Mouse (Mus musculus) hindbrain, embryonic 13.5 days (tissue): ENCODE results near the gene Dlgap3. TPM values are rescaled to one million over a fixed set of nuclear protein-coding genes. Genes with fewer than 3 reads are reported as not detected.
A peak's percentile ranks its signal among the peaks of the same experiment; 100 is the strongest.

Source experiments
- ATAC-seq: fragments of 200-750 bp; cut with Nextera tagmentation; 2 replicates; pipeline ENCODE4 v1.8.0; 2017; ENCODE audit warnings: moderate TSS enrichment; ENCODE audit not compliant: low FRiP score
- H3K27ac ChIP-seq: fragments of 300-500 bp; sonication (generic); 2 replicates; pipeline ENCODE4 v1.5.1; 2015; ENCODE audit warnings: inconsistent platforms, mild to moderate bottlenecking, moderate library complexity
- H3K27me3 ChIP-seq: fragments of 300-500 bp; sonication (generic); 2 replicates; pipeline ENCODE4 v1.6.1; 2015; ENCODE audit warnings: mild to moderate bottlenecking, inconsistent platforms
- H3K36me3 ChIP-seq: fragments of 300-500 bp; sonication (generic); 2 replicates; pipeline ENCODE4 v1.6.1; 2015; ENCODE audit warnings: mild to moderate bottlenecking, inconsistent platforms
- H3K4me1 ChIP-seq: fragments of 300-500 bp; sonication (generic); replicated peaks from 2 replicates; pipeline ENCODE4 v1.6.1; 2015; ENCODE audit warnings: inconsistent platforms
- H3K4me2 ChIP-seq: fragments of 300-500 bp; sonication (generic); 2 replicates; pipeline ENCODE4 v1.6.1; 2015; ENCODE audit warnings: inconsistent platforms, mild to moderate bottlenecking, moderate library complexity
- H3K4me3 ChIP-seq: fragments of 300-500 bp; sonication (generic); 2 replicates; pipeline ENCODE4 v1.5.1; 2015; ENCODE audit warnings: mild to moderate bottlenecking, inconsistent platforms
- H3K9ac ChIP-seq: fragments of 300-500 bp; sonication (generic); 2 replicates; pipeline ENCODE4 v1.6.1; 2015; ENCODE audit warnings: mild to moderate bottlenecking, inconsistent platforms
- H3K9me3 ChIP-seq: fragments of 300-500 bp; sonication (generic); 2 replicates; pipeline ENCODE4 v1.6.1; 2016; ENCODE audit warnings: inconsistent platforms
- WGBS: fragments of 180-500 bp; shearing (Covaris S2); methylation state at CpG from one replicate; pipeline ENCODE4 v1.1.7; 2015; 5-methylcytosine and 5-hydroxymethylcytosine counted together
- polyA plus RNA-seq: library from polyadenylated mRNA; unstranded; fragments of >200 nt; fragmentation: Nextera tagmentation; extraction: Ambion mirVana; gene quantifications from 2 replicates; pipeline ENCODE4 v1.2.1, GENCODE M21; 2015

Gene Dlgap3
- polyA plus RNA-seq, 1 experiment from 2014 or later = 13.4 TPM

DNA sequence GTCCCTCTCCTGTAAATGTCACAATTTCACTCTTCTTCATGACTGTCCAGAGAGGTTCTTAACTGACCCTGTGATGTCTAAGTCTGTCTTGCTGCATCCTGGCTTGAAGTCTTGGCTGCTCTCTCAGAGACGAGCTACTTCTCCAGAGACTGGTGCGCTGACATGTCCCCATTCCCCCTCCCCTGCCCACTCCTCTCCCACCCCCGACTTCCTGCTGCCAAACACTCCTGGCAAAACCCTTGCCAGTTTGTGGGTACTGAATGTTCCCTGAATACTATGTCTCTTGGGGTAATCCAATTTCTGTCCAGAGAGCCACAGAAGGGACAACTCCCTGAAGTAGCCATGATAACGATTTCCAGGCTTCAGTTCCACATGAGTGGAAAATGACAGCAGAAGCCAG, 57.1 kb downstream of the Dlgap3 start:
- peaks cover 57% of the 10 kb centered on the region for H3K4me1 ChIP-seq
- peak overlapping the region; percentile 85; the same call in 1 of the 2 replicates for H3K27ac ChIP-seq
- H3K4me2 ChIP-seq = no peak overlapping the region
- H3K27me3 ChIP-seq = peaks cover 15% of the 10 kb centered on the region
- ATAC-seq = no peak
- H3K9ac ChIP-seq = no peak overlapping the region
- no peaks in the 10 kb centered on the region for H3K9me3 ChIP-seq
- 39% methylated on average over 4 of the region's 4 CpGs for WGBS
- H3K4me3 ChIP-seq = no peak overlapping the region
- no peaks in the 10 kb centered on the region for H3K36me3 ChIP-seq

DNA sequence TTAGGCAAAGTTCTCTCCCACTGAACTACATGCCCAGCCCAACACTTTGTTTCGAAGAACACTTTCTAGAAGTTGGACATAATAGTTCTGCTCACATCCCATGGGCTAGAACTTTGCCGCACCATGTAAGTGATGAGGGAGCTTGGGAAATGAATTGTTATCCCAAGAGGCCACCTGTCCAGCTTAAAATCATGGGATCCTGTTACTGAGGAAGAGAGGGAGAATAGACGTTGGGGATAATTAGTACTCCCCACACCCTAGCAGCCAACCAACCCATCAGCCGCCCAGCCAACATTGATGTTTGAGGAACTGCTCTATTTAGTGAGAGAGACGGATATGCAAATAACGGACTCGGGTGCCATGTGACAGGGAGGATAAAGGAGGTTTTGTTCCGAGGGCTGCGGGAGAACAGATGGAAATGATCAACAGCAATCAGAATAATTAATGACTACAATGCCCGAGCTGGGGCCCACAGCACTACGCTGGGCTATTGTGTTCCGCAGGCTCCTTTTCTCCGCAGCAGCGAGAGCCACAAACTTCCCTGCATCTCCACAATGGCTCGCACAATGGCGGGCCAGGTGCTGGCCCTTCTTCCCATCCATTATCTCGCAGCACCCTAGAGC, 58.2 kb downstream of the Dlgap3 start:
- Histone ChIP-seq H3K36me3 (no peaks in the 10 kb centered on the region), H3K9ac (0 out of 2 replicates have a peak overlapping the region, but pooled peaks have one; percentile 31), H3K27ac (peak overlapping the region; percentile 85), H3K4me3 (no peak overlapping the region), H3K4me1 (peaks cover 68% of the 10 kb centered on the region), H3K4me2 (peak overlapping the region; percentile 15; the same call in 1 of the 2 replicates), H3K27me3 (peaks cover 13% of the 10 kb centered on the region), H3K9me3 (no peaks in the 10 kb centered on the region)
- ATAC-seq = peak; percentile 65
- WGBS = 9% methylated on average over 17 of the region's 17 CpGs

DNA sequence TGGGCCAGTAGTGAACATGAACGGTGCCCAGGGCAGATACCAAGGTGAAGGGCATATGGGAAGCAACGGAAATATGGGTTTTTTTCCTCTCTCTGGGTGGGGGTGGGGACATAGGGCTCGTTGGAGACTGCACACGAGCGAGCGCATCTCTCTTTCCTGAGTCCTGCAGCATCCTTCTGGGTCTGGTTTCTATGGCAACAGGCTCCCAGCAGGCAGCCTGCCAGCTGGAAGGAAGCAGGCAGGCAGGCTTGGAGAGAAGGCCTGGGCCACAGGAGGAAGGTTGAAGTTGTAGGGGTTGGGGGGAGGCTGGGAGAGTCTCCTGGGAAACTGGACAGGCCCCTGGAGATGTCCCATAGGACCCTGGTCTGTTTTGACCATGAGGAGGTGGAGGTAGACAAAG, 63.0 kb downstream of the Dlgap3 start:
- H3K27me3 ChIP-seq = peaks cover 2% of the 10 kb centered on the region; the same call in 1 of the 2 replicates
- H3K4me2 ChIP-seq = peak overlapping the region; percentile 44
- 0 out of 2 replicates have a peak overlapping the region, but pooled peaks have one; percentile 51 for H3K9ac ChIP-seq
- peaks cover 4% of the 10 kb centered on the region; the same call in 1 of the 2 replicates for H3K36me3 ChIP-seq
- peak; percentile 73 for ATAC-seq
- 4% methylated on average over 6 of the region's 6 CpGs for WGBS
- H3K9me3 ChIP-seq = no peaks in the 10 kb centered on the region
- H3K4me1 ChIP-seq = peaks cover 73% of the 10 kb centered on the region
- no peak overlapping the region for H3K4me3 ChIP-seq
- peak overlapping the region; percentile 96 for H3K27ac ChIP-seq

DNA sequence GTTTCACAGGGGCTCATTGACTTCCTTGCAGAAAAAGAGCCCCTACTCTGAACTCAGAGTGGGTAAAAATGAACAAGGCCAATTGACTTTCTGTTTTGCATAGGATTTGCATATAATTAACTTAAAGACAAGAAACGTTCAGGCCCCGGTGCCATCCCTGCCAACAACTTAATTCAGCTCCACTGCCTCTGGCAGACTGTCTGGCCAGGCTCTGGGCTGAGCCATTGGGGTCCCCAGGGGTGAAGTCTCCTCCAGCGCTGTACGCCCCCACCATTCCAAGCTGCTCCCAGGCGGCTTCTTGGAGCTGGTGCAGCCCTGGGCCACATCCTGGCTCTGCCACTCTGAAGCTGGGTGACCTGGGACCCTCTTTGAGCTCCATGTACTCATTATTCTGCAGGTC, 63.5 kb downstream of the Dlgap3 start:
- ATAC-seq = peak; percentile 65
- Histone ChIP-seq H3K9me3 (no peaks in the 10 kb centered on the region), H3K4me1 (peaks cover 71% of the 10 kb centered on the region), H3K27me3 (peaks cover 7% of the 10 kb centered on the region; the same call in 1 of the 2 replicates), H3K36me3 (peaks cover 4% of the 10 kb centered on the region; the same call in 1 of the 2 replicates), H3K27ac (peak overlapping the region; percentile 96), H3K4me3 (no peak overlapping the region), H3K9ac (0 out of 2 replicates have a peak overlapping the region, but pooled peaks have one; percentile 51), H3K4me2 (peak overlapping the region; percentile 44)
- 19% methylated on average over 5 of the region's 5 CpGs for WGBS

DNA sequence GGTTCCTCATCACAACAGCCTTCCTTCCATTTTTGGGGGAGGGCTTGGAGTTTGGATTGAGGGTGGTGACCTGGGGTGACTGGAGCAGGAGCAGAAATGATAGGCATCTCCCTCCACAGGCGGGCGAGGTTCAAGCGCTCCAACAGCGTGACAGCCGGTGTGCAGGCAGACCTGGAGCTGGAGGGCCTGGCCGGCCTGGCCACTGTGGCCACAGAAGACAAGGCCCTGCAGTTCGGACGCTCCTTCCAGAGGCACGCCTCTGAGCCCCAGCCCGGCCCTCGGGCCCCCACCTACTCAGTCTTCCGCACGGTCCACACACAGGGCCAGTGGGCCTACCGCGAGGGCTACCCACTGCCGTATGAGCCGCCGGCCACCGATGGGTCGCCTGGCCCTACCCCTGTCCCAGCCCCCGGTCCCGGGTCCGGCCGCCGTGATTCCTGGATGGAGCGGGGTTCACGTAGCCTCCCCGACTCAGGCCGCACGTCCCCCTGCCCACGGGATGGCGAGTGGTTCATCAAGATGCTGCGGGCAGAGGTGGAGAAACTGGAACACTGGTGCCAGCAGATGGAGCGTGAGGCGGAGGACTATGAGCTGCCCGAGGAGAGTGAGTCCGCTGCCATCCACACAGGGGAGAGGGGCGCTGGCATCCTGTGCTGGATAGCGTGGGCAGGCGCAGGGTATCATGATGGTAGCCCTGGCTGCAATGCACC, 64.6 kb downstream of the Dlgap3 start:
- Histone ChIP-seq H3K9ac (0 out of 2 replicates have a peak overlapping the region, but pooled peaks have one; percentile 51), H3K27ac (peak overlapping the region; percentile 96), H3K4me2 (no peak overlapping the region), H3K4me3 (no peak overlapping the region), H3K9me3 (no peaks in the 10 kb centered on the region), H3K36me3 (peaks cover 4% of the 10 kb centered on the region; the same call in 1 of the 2 replicates), H3K4me1 (peaks cover 65% of the 10 kb centered on the region), H3K27me3 (peaks cover 12% of the 10 kb centered on the region; the same call in 1 of the 2 replicates)
- ATAC-seq = no peak
- WGBS = 92% methylated on average over 40 of the region's 40 CpGs

DNA sequence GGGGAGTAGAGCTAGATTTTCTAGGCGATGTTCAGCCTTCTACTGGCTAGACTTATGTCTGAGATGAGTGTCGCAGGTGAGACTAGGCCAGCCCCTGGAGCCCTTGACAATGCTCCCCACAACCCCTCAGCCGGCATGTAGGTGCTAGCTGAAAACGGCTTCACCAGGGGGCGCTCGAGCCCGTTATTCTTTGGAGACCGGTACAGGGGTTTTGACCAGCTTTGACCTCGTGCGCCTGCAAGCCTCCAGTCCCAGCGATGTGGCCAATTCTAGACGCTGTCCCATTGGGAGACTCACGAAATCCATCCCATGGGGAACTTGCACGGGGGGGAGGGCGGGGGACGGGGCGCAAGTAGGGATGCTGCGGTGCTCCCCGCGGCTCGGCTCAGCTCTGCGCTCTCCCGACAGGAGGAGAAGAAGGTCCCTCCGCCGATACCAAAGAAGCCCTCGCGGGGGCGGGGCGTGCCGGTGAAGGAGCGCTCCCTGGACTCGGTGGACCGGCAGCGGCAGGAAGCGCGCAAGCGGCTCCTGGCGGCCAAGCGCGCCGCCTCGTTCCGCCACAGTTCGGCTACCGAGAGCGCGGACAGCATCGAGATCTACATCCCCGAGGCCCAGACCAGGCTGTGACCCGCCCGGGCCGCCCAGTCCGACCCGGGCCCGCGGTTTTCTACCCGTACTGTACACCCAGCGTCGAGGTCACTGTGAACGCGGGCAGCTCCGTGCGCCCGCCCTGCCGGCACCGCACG, 66.9 kb downstream of the Dlgap3 start:
- Histone ChIP-seq H3K36me3 (peaks cover 4% of the 10 kb centered on the region; the same call in 1 of the 2 replicates), H3K9me3 (no peaks in the 10 kb centered on the region), H3K4me2 (peak overlapping the region; percentile 92), H3K4me1 (peaks cover 56% of the 10 kb centered on the region), H3K4me3 (peak overlapping the region; percentile 53), H3K27me3 (peaks cover 13% of the 10 kb centered on the region), H3K27ac (peak overlapping the region; percentile 89), H3K9ac (peak overlapping the region; percentile 86)
- ATAC-seq = peak; percentile 65
- 1% methylated on average over 64 of the region's 67 CpGs for WGBS

DNA sequence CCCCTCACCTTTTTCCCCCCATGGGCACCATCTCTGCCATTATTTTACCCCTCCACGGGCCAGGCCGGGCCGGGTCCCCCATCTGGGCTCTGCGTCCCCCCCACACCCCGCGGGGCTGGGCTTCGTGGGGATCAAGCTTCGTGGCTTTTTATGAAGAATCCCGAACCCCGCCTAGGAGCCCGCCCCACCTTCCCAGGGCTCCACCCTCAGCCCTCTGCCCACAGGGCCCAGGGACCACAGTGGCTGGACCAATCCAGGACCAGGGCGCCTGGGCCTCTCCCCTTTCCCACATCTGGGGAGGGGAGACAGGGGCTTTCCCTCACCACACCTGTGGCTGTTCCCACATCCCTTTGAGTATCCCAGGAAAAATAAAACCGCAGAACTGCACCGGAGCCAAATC, 67.6 kb downstream of the Dlgap3 start:
- H3K9ac ChIP-seq = peak overlapping the region; percentile 86
- ATAC-seq = 0 out of 2 replicates have a peak, but pooled peaks have one; percentile 7

DNA sequence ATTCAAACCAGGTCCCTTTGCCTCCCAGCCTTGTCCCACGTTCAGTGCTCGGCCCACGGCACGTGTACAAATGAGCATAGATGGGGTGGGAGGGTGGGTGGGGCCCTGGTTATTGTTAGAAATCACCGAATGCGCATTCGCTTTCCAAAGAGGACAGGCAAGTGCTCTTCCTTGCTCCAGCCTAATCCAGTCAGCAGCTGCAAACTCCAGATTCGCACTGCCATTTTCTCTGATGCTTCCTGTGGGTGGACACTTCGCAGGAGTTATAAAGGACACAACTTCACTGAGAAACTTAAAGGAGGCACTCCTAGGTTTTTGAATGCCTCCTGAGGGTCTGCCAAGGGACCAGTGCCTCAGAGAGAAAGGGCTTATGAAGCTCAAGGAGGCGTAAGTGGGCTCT, 68.3 kb downstream of the Dlgap3 start:
- Histone ChIP-seq H3K4me3 (no peak overlapping the region), H3K36me3 (peaks cover 4% of the 10 kb centered on the region; the same call in 1 of the 2 replicates), H3K27me3 (peaks cover 18% of the 10 kb centered on the region), H3K4me1 (peaks cover 42% of the 10 kb centered on the region), H3K4me2 (no peak overlapping the region), H3K9ac (no peak overlapping the region), H3K27ac (no peak overlapping the region), H3K9me3 (no peaks in the 10 kb centered on the region)
- 51% methylated on average over 10 of the region's 10 CpGs for WGBS
- ATAC-seq = no peak

More for the DNA sequence above, 67.6 kb downstream of the Dlgap3 start:
- H3K9me3 ChIP-seq = no peaks in the 10 kb centered on the region
- peak overlapping the region; percentile 92 for H3K4me2 ChIP-seq
- peak overlapping the region; percentile 89 for H3K27ac ChIP-seq
- H3K27me3 ChIP-seq = peaks cover 18% of the 10 kb centered on the region
- peak overlapping the region; percentile 53 for H3K4me3 ChIP-seq
- WGBS = 2% methylated on average over 14 of the region's 14 CpGs
- peaks cover 49% of the 10 kb centered on the region for H3K4me1 ChIP-seq
- H3K36me3 ChIP-seq = peaks cover 4% of the 10 kb centered on the region; the same call in 1 of the 2 replicates

DNA sequence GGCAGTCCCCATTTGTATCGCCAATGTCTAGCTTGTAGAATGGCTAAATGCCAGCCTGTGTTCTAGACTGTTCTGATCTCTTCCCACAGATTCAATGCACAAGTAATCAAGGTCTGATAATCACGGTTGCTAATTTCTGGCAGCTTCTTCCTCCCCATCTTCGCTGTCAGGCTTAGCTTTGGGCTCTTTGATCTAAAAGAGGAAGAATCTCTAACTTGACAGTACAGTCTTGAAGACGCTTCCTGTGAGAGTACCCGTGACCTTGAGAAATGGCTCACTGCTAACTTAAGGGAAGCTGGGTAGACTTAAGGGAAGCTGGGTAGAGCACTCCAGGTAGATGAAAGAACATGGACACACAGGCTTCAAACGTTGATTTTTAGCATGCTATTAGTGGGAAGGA, 73.7 kb downstream of the Dlgap3 start:
- WGBS = 65% methylated on average over 6 of the region's 6 CpGs

DNA sequence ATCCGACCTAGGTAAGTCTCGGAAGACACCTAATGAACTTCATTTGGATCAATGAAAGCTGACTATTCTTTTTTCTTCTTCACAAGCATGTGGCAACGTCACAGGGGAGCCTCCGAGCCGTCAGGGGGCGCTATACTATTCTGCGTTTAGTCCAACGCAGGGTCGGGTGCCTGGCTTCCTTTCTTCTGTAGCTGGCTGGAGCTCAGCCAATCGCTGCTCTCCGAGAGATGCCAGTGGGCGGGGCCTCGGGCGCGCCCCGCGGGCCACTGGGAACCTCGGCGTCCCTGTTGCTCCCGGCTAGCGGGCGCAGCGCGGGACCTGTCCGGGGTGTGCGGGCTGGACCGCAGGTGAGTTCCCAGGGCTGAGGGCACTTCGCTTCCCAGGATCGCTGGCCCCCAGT, 74.5 kb downstream of the Dlgap3 start, which contains the start of gene Smim12:
Gene Smim12, plus strand, starts transcription at position 233 of the 400 bp plus-strand sequence.
- H3K9me3 ChIP-seq = no peaks in the 10 kb centered on the region
- peaks cover 19% of the 10 kb centered on the region for H3K36me3 ChIP-seq
- peak; percentile 90 for ATAC-seq
- peaks cover 7% of the 10 kb centered on the region; the same call in 1 of the 2 replicates for H3K27me3 ChIP-seq
- H3K4me3 ChIP-seq = peak within 1 kb of the TSS; percentile 98
- WGBS = under 1% methylated on average over 29 of the region's 29 CpGs
- H3K27ac ChIP-seq = 0 out of 2 replicates have a peak within 1 kb of the TSS, but pooled peaks have one; percentile 52
- peak within 1 kb of the TSS; percentile 96 for H3K9ac ChIP-seq
- peaks cover 18% of the 10 kb centered on the region for H3K4me1 ChIP-seq
- H3K4me2 ChIP-seq = peak within 1 kb of the TSS; percentile 97

More for the DNA sequence above, 73.7 kb downstream of the Dlgap3 start:
- no peak for ATAC-seq
- no peak overlapping the region for H3K4me3 ChIP-seq
- peaks cover 9% of the 10 kb centered on the region; the same call in 1 of the 2 replicates for H3K27me3 ChIP-seq
- H3K4me2 ChIP-seq = no peak overlapping the region
- H3K4me1 ChIP-seq = peaks cover 18% of the 10 kb centered on the region
- no peaks in the 10 kb centered on the region for H3K9me3 ChIP-seq
- no peak overlapping the region for H3K9ac ChIP-seq
- H3K36me3 ChIP-seq = peaks cover 12% of the 10 kb centered on the region
- no peak overlapping the region for H3K27ac ChIP-seq

DNA sequence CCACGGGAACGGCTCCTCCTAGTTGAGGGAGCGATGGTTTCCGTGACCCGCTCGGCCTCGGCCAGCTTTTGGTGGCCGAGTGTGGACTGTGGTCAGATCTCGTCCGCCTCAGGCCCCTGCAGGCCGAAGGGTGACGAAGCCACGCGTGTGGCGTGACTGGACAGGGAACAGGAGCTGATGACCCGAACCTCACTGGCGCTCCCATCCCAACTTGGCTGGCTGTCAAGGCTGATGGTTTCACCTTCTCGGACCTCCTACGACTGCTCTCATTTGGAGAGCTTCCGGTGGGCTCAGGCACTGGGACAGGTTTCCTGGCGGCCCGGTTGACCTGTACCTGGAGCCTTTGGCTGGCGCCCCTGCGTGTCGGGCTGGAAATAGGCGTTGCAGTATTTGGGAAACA, 74.9 kb downstream of the Dlgap3 start:
- H3K9ac ChIP-seq = peak overlapping the region; percentile 96
- H3K27me3 ChIP-seq = peaks cover 7% of the 10 kb centered on the region; the same call in 1 of the 2 replicates
- under 1% methylated on average over 26 of the region's 26 CpGs for WGBS
- H3K9me3 ChIP-seq = no peaks in the 10 kb centered on the region
- H3K4me2 ChIP-seq = peak overlapping the region; percentile 97
- H3K4me1 ChIP-seq = peaks cover 18% of the 10 kb centered on the region
- ATAC-seq = no peak; the same call in 1 of the 2 replicates
- H3K27ac ChIP-seq = 0 out of 2 replicates have a peak overlapping the region, but pooled peaks have one; percentile 52
- H3K4me3 ChIP-seq = peak overlapping the region; percentile 98
- H3K36me3 ChIP-seq = peaks cover 19% of the 10 kb centered on the region
